Mouse (Mus musculus) ES-Bruce4 (cell line): ENCODE measurements around the gene Pgm2l1. TPM values are rescaled to one million over a fixed set of nuclear protein-coding genes. Genes with fewer than 3 reads are reported as not detected.

Experiments used
- H3K27ac ChIP-seq: 2 replicates; pipeline ENCODE4 v1.5.1; 2012; ENCODE audit warnings: low read length, inconsistent platforms; ENCODE audit not compliant: insufficient read depth
- H3K27me3 ChIP-seq: 2 replicates; pipeline ENCODE4 v1.6.1; 2012; ENCODE audit warnings: mild to moderate bottlenecking, low read length, inconsistent platforms; ENCODE audit not compliant: control insufficient read depth, poor library complexity, insufficient read depth, severe bottlenecking
- H3K36me3 ChIP-seq: 2 replicates; pipeline ENCODE4 v1.6.1; 2012; ENCODE audit warnings: inconsistent platforms, mild to moderate bottlenecking, low read length, moderate library complexity; ENCODE audit not compliant: control insufficient read depth, poor library complexity, insufficient read depth, severe bottlenecking
- H3K4me1 ChIP-seq: one replicate; pipeline ENCODE4 v1.8.1; 2011; ENCODE audit warnings: low read length; ENCODE audit not compliant: control insufficient read depth, insufficient read depth
- H3K4me3 ChIP-seq: 2 replicates; pipeline ENCODE4 v1.5.1; 2011; ENCODE audit warnings: low read depth, mild to moderate bottlenecking, low read length
- H3K9ac ChIP-seq: 2 replicates; pipeline ENCODE4 v1.6.1; 2012; ENCODE audit warnings: low read depth, mild to moderate bottlenecking, inconsistent platforms; ENCODE audit not compliant: poor library complexity, severe bottlenecking
- H3K9me3 ChIP-seq: replicated peaks from 2 replicates; pipeline ENCODE4 v1.6.1; 2012; ENCODE audit warnings: mild to moderate bottlenecking, low read length, inconsistent platforms; ENCODE audit not compliant: control insufficient read depth, poor library complexity, insufficient read depth, severe bottlenecking
- CTCF ChIP-seq: IDR thresholded peaks from one replicate; pipeline ENCODE4 v1.8.1; 2011; ENCODE audit warnings: low read depth, low read length
- EP300 ChIP-seq: IDR thresholded peaks from 2 replicates; pipeline ENCODE4 v1.6.1; 2011; ENCODE audit warnings: low read depth, low read length; ENCODE audit not compliant: insufficient read depth
- POLR2A ChIP-seq: IDR thresholded peaks from one replicate; pipeline ENCODE4 v1.8.1; 2011; ENCODE audit warnings: low read length; ENCODE audit not compliant: insufficient read depth
- polyA plus RNA-seq: library from polyadenylated mRNA; stranded (reverse); fragments of >200 nt; gene quantifications from 2 replicates; pipeline ENCODE4 v1.2.4, GENCODE M21; 2011; ENCODE audit warnings: low read depth; ENCODE audit not compliant: missing spikeins, insufficient read depth, insufficient read length

Gene Pgm2l1
- polyA plus RNA-seq, 1 experiment = 6.1 TPM

GRCm38 (mm10) chr7:100203616-100204015 is 23.6 kb upstream of the Pgm2l1 start:
- Histone ChIP-seq H3K9me3 (no peaks in the 10 kb centered on the region), H3K4me1 (no peaks in the 10 kb centered on the region), H3K27me3 (no peaks in the 10 kb centered on the region), H3K36me3 (no peaks in the 10 kb centered on the region), H3K27ac (no peak overlapping the region), H3K9ac (no peak overlapping the region), H3K4me3 (no peak overlapping the region)
- TF ChIP-seq POLR2A = no peak
- TF ChIP-seq EP300 = no peak
- no peak for TF ChIP-seq CTCF

GRCm38 (mm10) chr7:100204871-100205270 is 22.3 kb upstream of the Pgm2l1 start:
- TF ChIP-seq EP300 (no peak), CTCF (no peak), POLR2A (no peak)
- Histone ChIP-seq H3K4me3 (no peak overlapping the region), H3K9ac (no peak overlapping the region), H3K36me3 (no peaks in the 10 kb centered on the region), H3K9me3 (no peaks in the 10 kb centered on the region), H3K27me3 (no peaks in the 10 kb centered on the region), H3K4me1 (no peaks in the 10 kb centered on the region), H3K27ac (no peak overlapping the region)

- H3K36me3 ChIP-seq = no peaks in the 10 kb centered on the region
- H3K27me3 ChIP-seq = no peaks in the 10 kb centered on the region
- no peak overlapping the region for H3K9ac ChIP-seq
- H3K27ac ChIP-seq = no peak overlapping the region
- H3K4me1 ChIP-seq = no peaks in the 10 kb centered on the region
- no peaks in the 10 kb centered on the region for H3K9me3 ChIP-seq
- TF ChIP-seq POLR2A (no peak), EP300 (no peak), CTCF (no peak)
- no peak overlapping the region for H3K4me3 ChIP-seq
Measured at GRCm38 (mm10) chr7:100206144-100206543, 21.1 kb upstream of the Pgm2l1 start.

GRCm38 (mm10) chr7:100207886-100208285 is 19.3 kb upstream of the Pgm2l1 start:
- H3K9me3 ChIP-seq = no peaks in the 10 kb centered on the region
- no peak overlapping the region for H3K4me3 ChIP-seq
- no peaks in the 10 kb centered on the region for H3K36me3 ChIP-seq
- H3K27ac ChIP-seq = no peak overlapping the region
- no peaks in the 10 kb centered on the region for H3K27me3 ChIP-seq
- no peak overlapping the region for H3K9ac ChIP-seq
- TF ChIP-seq POLR2A = no peak
- TF ChIP-seq EP300 = no peak
- no peak for TF ChIP-seq CTCF
- H3K4me1 ChIP-seq = no peaks in the 10 kb centered on the region

GRCm38 (mm10) chr7:100214310-100214709 is 12.9 kb upstream of the Pgm2l1 start:
- Histone ChIP-seq H3K9me3 (no peaks in the 10 kb centered on the region), H3K27me3 (no peaks in the 10 kb centered on the region), H3K27ac (no peak overlapping the region), H3K36me3 (no peaks in the 10 kb centered on the region), H3K4me3 (no peak overlapping the region), H3K4me1 (no peaks in the 10 kb centered on the region), H3K9ac (no peak overlapping the region)
- TF ChIP-seq CTCF = no peak
- TF ChIP-seq EP300 = no peak
- TF ChIP-seq POLR2A = no peak

GRCm38 (mm10) chr7:100215116-100215732 is 12.0 kb upstream of the Pgm2l1 start:
- H3K27me3 ChIP-seq = no peaks in the 10 kb centered on the region
- no peaks in the 10 kb centered on the region for H3K9me3 ChIP-seq
- H3K36me3 ChIP-seq = no peaks in the 10 kb centered on the region
- no peaks in the 10 kb centered on the region for H3K4me1 ChIP-seq
- no peak overlapping the region for H3K9ac ChIP-seq
- no peak overlapping the region for H3K27ac ChIP-seq
- no peak overlapping the region for H3K4me3 ChIP-seq
- no peak for TF ChIP-seq EP300
- no peak for TF ChIP-seq CTCF
- TF ChIP-seq POLR2A = no peak
